Mouse (Mus musculus) hindbrain, embryonic 16.5 days (tissue): Measurements from ENCODE around the gene Cideb. TPM values are rescaled to one million over a fixed set of nuclear protein-coding genes. Genes with fewer than 3 reads are reported as not detected.

Source experiments
- ATAC-seq: fragments of 200-750 bp; cut with Nextera tagmentation; 2 replicates; pipeline ENCODE4 v1.8.0; 2017; ENCODE audit warnings: moderate TSS enrichment, moderate library complexity
- H3K27ac ChIP-seq: fragments of 300-500 bp; sonication (generic); 2 replicates; pipeline ENCODE4 v1.5.1; 2014; ENCODE audit warnings: low read depth, mild to moderate bottlenecking, control low read depth, low read length, moderate library complexity
- H3K27me3 ChIP-seq: fragments of 300-500 bp; sonication (generic); replicated peaks from 2 replicates; pipeline ENCODE4 v1.6.1; 2014; ENCODE audit warnings: low read length; ENCODE audit not compliant: control insufficient read depth, insufficient read depth
- H3K36me3 ChIP-seq: fragments of 300-500 bp; sonication (generic); 2 replicates; pipeline ENCODE4 v1.6.1; 2014; ENCODE audit warnings: mild to moderate bottlenecking, low read length, moderate library complexity, mixed read lengths; ENCODE audit not compliant: control insufficient read depth, insufficient read depth
- H3K4me1 ChIP-seq: fragments of 300-500 bp; sonication (generic); 2 replicates; pipeline ENCODE4 v1.6.1; 2014; ENCODE audit warnings: low read depth, low read length; ENCODE audit not compliant: control insufficient read depth, insufficient read depth
- H3K4me2 ChIP-seq: fragments of 300-500 bp; sonication (generic); 2 replicates; pipeline ENCODE4 v1.6.1; 2014; ENCODE audit warnings: mild to moderate bottlenecking, low read length, control low read depth, moderate library complexity
- H3K4me3 ChIP-seq: fragments of 300-500 bp; sonication (generic); 2 replicates; pipeline ENCODE4 v1.5.1; 2014; ENCODE audit warnings: mild to moderate bottlenecking, low read length, control low read depth, moderate library complexity
- H3K9ac ChIP-seq: fragments of 300-500 bp; sonication (generic); 2 replicates; pipeline ENCODE4 v1.6.1; 2014; ENCODE audit warnings: low read depth, mild to moderate bottlenecking, control low read depth, low read length, moderate library complexity
- H3K9me3 ChIP-seq: fragments of 300-500 bp; sonication (generic); 2 replicates; pipeline ENCODE4 v1.6.1; 2014; ENCODE audit warnings: mild to moderate bottlenecking, low read length, moderate library complexity; ENCODE audit not compliant: control insufficient read depth
- WGBS: fragments of 180-500 bp; shearing (Covaris S2); extraction: QIAGEN DNeasy Blood & Tissue Kit; methylation state at CpG from one replicate; pipeline ENCODE4 v1.1.7; 2014; 5-methylcytosine and 5-hydroxymethylcytosine counted together
- polyA plus RNA-seq: library from polyadenylated mRNA; unstranded; fragments of >200 nt; fragmentation: Nextera tagmentation; extraction: Ambion mirVana; gene quantifications from 2 replicates; pipeline ENCODE4 v1.2.1, GENCODE M21; 2015

The Cideb gene
- polyA plus RNA-seq, 1 experiment from 2014 or later = 0.63 TPM

GRCm38 (mm10) chr14:55757566-55757965, 692 bp downstream of the Cideb start:
- 93% methylated on average over 6 of the region's 6 CpGs for WGBS
- Histone ChIP-seq H3K9ac (no peak overlapping the region), H3K36me3 (peaks cover 22% of the 10 kb centered on the region), H3K4me3 (no peak overlapping the region), H3K27ac (no peak overlapping the region), H3K9me3 (no peaks in the 10 kb centered on the region), H3K27me3 (peaks cover 8% of the 10 kb centered on the region), H3K4me2 (no peak overlapping the region), H3K4me1 (peaks cover 4% of the 10 kb centered on the region; the same call in 1 of the 2 replicates)
- ATAC-seq = no peak

- H3K27ac ChIP-seq = no peak overlapping the region
- no peak for ATAC-seq
- no peak overlapping the region for H3K4me3 ChIP-seq
- no peaks in the 10 kb centered on the region for H3K27me3 ChIP-seq
- no peaks in the 10 kb centered on the region for H3K9me3 ChIP-seq
- H3K4me2 ChIP-seq = peak overlapping the region; percentile 76
- H3K9ac ChIP-seq = no peak overlapping the region
- H3K36me3 ChIP-seq = peaks cover 11% of the 10 kb centered on the region
- H3K4me1 ChIP-seq = peaks cover 26% of the 10 kb centered on the region
- 93% methylated on average over 10 of the region's 10 CpGs for WGBS
Observed at GRCm38 (mm10) chr14:55747051-55747847, 11.0 kb downstream of the Cideb start.

- Histone ChIP-seq H3K4me3 (peak overlapping the region; percentile 90), H3K9me3 (no peaks in the 10 kb centered on the region), H3K9ac (peak overlapping the region; percentile 82), H3K36me3 (peaks cover 6% of the 10 kb centered on the region; the same call in 1 of the 2 replicates), H3K4me1 (peaks cover 26% of the 10 kb centered on the region), H3K27ac (peak overlapping the region; percentile 55), H3K4me2 (peak overlapping the region; percentile 76), H3K27me3 (no peaks in the 10 kb centered on the region)
- no peak for ATAC-seq
- WGBS = under 1% methylated on average over 28 of the region's 31 CpGs
Observed at GRCm38 (mm10) chr14:55745861-55746237, 12.4 kb downstream of the Cideb start.

GRCm38 (mm10) chr14:55745180-55745860, 12.9 kb downstream of the Cideb start, which contains the start of the genes Dhrs1 and Nop9:
TSS of gene Dhrs1 (minus strand) at chr14:55745690.
TSS of gene Nop9 (plus strand) at chr14:55745693.
- 2% methylated on average over 46 of the region's 48 CpGs for WGBS
- no peaks in the 10 kb centered on the region for H3K27me3 ChIP-seq
- no peaks in the 10 kb centered on the region for H3K9me3 ChIP-seq
- peak within 1 kb of the TSS; percentile 90 for H3K4me3 ChIP-seq
- H3K4me1 ChIP-seq = peaks cover 26% of the 10 kb centered on the region
- peak within 1 kb of the TSS; percentile 76 for H3K4me2 ChIP-seq
- H3K9ac ChIP-seq = peak within 1 kb of the TSS; percentile 82
- peak within 1 kb of the TSS; percentile 55 for H3K27ac ChIP-seq
- peaks cover 6% of the 10 kb centered on the region; the same call in 1 of the 2 replicates for H3K36me3 ChIP-seq
- ATAC-seq = peak; percentile 83

GRCm38 (mm10) chr14:55743711-55744110, 14.5 kb downstream of the Cideb start:
- peak; percentile 72 for ATAC-seq
- H3K9ac ChIP-seq = peak overlapping the region; percentile 20; the same call in 1 of the 2 replicates
- H3K4me1 ChIP-seq = peaks cover 26% of the 10 kb centered on the region
- H3K27ac ChIP-seq = no peak overlapping the region
- H3K9me3 ChIP-seq = no peaks in the 10 kb centered on the region
- H3K36me3 ChIP-seq = peaks cover 13% of the 10 kb centered on the region
- no peaks in the 10 kb centered on the region for H3K27me3 ChIP-seq
- H3K4me3 ChIP-seq = no peak overlapping the region
- WGBS = 22% methylated on average over 10 of the region's 10 CpGs
- peak overlapping the region; percentile 1 for H3K4me2 ChIP-seq

- H3K9ac ChIP-seq = no peak overlapping the region
- no peaks in the 10 kb centered on the region for H3K27me3 ChIP-seq
- WGBS = 86% methylated on average over 9 of the region's 9 CpGs
- no peak for ATAC-seq
- no peaks in the 10 kb centered on the region for H3K4me1 ChIP-seq
- no peak overlapping the region for H3K4me2 ChIP-seq
- H3K36me3 ChIP-seq = peaks cover 17% of the 10 kb centered on the region
- no peak overlapping the region for H3K4me3 ChIP-seq
- H3K27ac ChIP-seq = no peak overlapping the region
- no peaks in the 10 kb centered on the region for H3K9me3 ChIP-seq
Observed at GRCm38 (mm10) chr14:55737086-55737687, 21.1 kb downstream of the Cideb start.

- ATAC-seq = no peak
- whole genome bisulfite sequencing = 83% methylated on average over 4 of the region's 4 CpGs
- Histone ChIP-seq H3K27me3 (no peaks in the 10 kb centered on the region), H3K4me2 (no peak overlapping the region), H3K4me3 (no peak overlapping the region), H3K36me3 (peaks cover 17% of the 10 kb centered on the region), H3K9ac (no peak overlapping the region), H3K9me3 (no peaks in the 10 kb centered on the region), H3K4me1 (peaks cover 3% of the 10 kb centered on the region; the same call in 1 of the 2 replicates), H3K27ac (no peak overlapping the region)
Observed at GRCm38 (mm10) chr14:55735758-55736157, 22.5 kb downstream of the Cideb start.

- peaks cover 3% of the 10 kb centered on the region; the same call in 1 of the 2 replicates for H3K4me1 ChIP-seq
- peaks cover 17% of the 10 kb centered on the region for H3K36me3 ChIP-seq
- no peak overlapping the region for H3K9ac ChIP-seq
- no peak for ATAC-seq
- H3K27ac ChIP-seq = no peak overlapping the region
- no peak overlapping the region for H3K4me3 ChIP-seq
- no peaks in the 10 kb centered on the region for H3K27me3 ChIP-seq
- no peak overlapping the region for H3K4me2 ChIP-seq
- H3K9me3 ChIP-seq = no peaks in the 10 kb centered on the region
- 73% methylated on average over 3 of the region's 3 CpGs for WGBS
Observed at GRCm38 (mm10) chr14:55735334-55735733, 22.9 kb downstream of the Cideb start.

- WGBS = 78% methylated on average over 7 of the region's 7 CpGs
- no peak for ATAC-seq
- no peaks in the 10 kb centered on the region for H3K27me3 ChIP-seq
- H3K4me2 ChIP-seq = no peak overlapping the region
- no peak overlapping the region for H3K4me3 ChIP-seq
- H3K9ac ChIP-seq = no peak overlapping the region
- no peak overlapping the region for H3K27ac ChIP-seq
- peaks cover 16% of the 10 kb centered on the region for H3K36me3 ChIP-seq
- H3K4me1 ChIP-seq = peaks cover 3% of the 10 kb centered on the region
- no peaks in the 10 kb centered on the region for H3K9me3 ChIP-seq
Observed at GRCm38 (mm10) chr14:55734869-55735268, 23.4 kb downstream of the Cideb start.
